Mouse (Mus musculus): ENCODE results near the gene Ccnt2. TPM values are rescaled to one million over a fixed set of nuclear protein-coding genes. Genes with fewer than 3 reads are reported as not detected.

Ccnt2 gene
- 76.9 and 88.9 TPM in 2 replicates for polyA plus RNA-seq (2015; fragmentation: Nextera tagmentation; extraction: Ambion mirVana)

GRCm38 (mm10) chr1:127773803-127774500 is at the start of gene Ccnt2:
Gene Ccnt2 (plus strand): TSS chr1:127774164.
- peaks cover 14% of the 10 kb centered on the region for H3K4me1 ChIP-seq (ENCODE audit: insufficient read depth, low read length)
- peak within 1 kb of the TSS; percentile 96 for H3K9ac ChIP-seq (replicated peaks; ENCODE audit: low read length)
- H3K4me2 ChIP-seq (replicated peaks; ENCODE audit: low read depth, low read length), result peak within 1 kb of the TSS; percentile 85
- peak within 1 kb of the TSS; percentile 94 for H3K4me3 ChIP-seq (ENCODE audit: low read length)
- peak; percentile 98 for ATAC-seq (ENCODE audit: low FRiP score, low TSS enrichment)
- H3K27ac ChIP-seq (ENCODE audit: low read length), result peak within 1 kb of the TSS; percentile 96
- under 1% methylated on average over 61 of the region's 63 CpGs for WGBS
- H3K9me3 ChIP-seq (ENCODE audit: low read length), result no peaks in the 10 kb centered on the region
- 0 out of 2 replicates have a peak, but pooled peaks cover 2% of the 10 kb centered on the region for H3K36me3 ChIP-seq (ENCODE audit: insufficient read depth, low read length)
- H3K27me3 ChIP-seq (ENCODE audit: insufficient read depth, low read length), result no peaks in the 10 kb centered on the region

GRCm38 (mm10) chr1:127729096-127729495 is 44.9 kb upstream of the Ccnt2 start, which contains the start of gene Acmsd:
Gene Acmsd (plus strand): TSS chr1:127729413.
- H3K27me3 ChIP-seq (ENCODE audit: insufficient read depth, low read length), result no peaks in the 10 kb centered on the region
- H3K4me1 ChIP-seq (ENCODE audit: insufficient read depth, low read length), result no peaks in the 10 kb centered on the region
- H3K4me3 ChIP-seq (ENCODE audit: low read length), result no peak within 1 kb of the TSS
- H3K27ac ChIP-seq (ENCODE audit: low read length), result no peak within 1 kb of the TSS
- no peaks in the 10 kb centered on the region for H3K36me3 ChIP-seq (ENCODE audit: insufficient read depth, low read length)
- 92% methylated on average over 4 of the region's 4 CpGs for WGBS
- H3K9ac ChIP-seq (replicated peaks; ENCODE audit: low read length), result no peak within 1 kb of the TSS
- H3K9me3 ChIP-seq (ENCODE audit: low read length), result peaks cover 6% of the 10 kb centered on the region; the same call in 1 of the 2 replicates
- no peak within 1 kb of the TSS for H3K4me2 ChIP-seq (replicated peaks; ENCODE audit: low read depth, low read length)
- ATAC-seq (ENCODE audit: low FRiP score, low TSS enrichment), result no peak

- WGBS, result 36% methylated on average over 3 of the region's 3 CpGs
- Histone ChIP-seq H3K9me3 (ENCODE audit: low read length) (peaks cover 6% of the 10 kb centered on the region; the same call in 1 of the 2 replicates), H3K4me1 (ENCODE audit: insufficient read depth, low read length) (no peaks in the 10 kb centered on the region), H3K36me3 (ENCODE audit: insufficient read depth, low read length) (no peaks in the 10 kb centered on the region), H3K9ac (replicated peaks; ENCODE audit: low read length) (no peak overlapping the region), H3K4me3 (ENCODE audit: low read length) (no peak overlapping the region), H3K4me2 (replicated peaks; ENCODE audit: low read depth, low read length) (no peak overlapping the region), H3K27me3 (ENCODE audit: insufficient read depth, low read length) (no peaks in the 10 kb centered on the region), H3K27ac (ENCODE audit: low read length) (no peak overlapping the region)
- no peak for ATAC-seq (ENCODE audit: low FRiP score, low TSS enrichment)
Observed at GRCm38 (mm10) chr1:127731086-127731485, 42.9 kb upstream of the Ccnt2 start.

- Histone ChIP-seq H3K9me3 (ENCODE audit: low read length) (peaks cover 6% of the 10 kb centered on the region; the same call in 1 of the 2 replicates), H3K4me1 (ENCODE audit: insufficient read depth, low read length) (no peaks in the 10 kb centered on the region), H3K36me3 (ENCODE audit: insufficient read depth, low read length) (no peaks in the 10 kb centered on the region), H3K9ac (replicated peaks; ENCODE audit: low read length) (no peak overlapping the region), H3K4me3 (ENCODE audit: low read length) (no peak overlapping the region), H3K4me2 (replicated peaks; ENCODE audit: low read depth, low read length) (no peak overlapping the region), H3K27me3 (ENCODE audit: insufficient read depth, low read length) (no peaks in the 10 kb centered on the region), H3K27ac (ENCODE audit: low read length) (no peak overlapping the region)
- ATAC-seq (ENCODE audit: low FRiP score, low TSS enrichment), result no peak
- WGBS, result 91% methylated on average over 3 of the region's 3 CpGs
Observed at GRCm38 (mm10) chr1:127732435-127732834, 41.5 kb upstream of the Ccnt2 start.

- Histone ChIP-seq H3K4me3 (ENCODE audit: low read length) (no peak overlapping the region), H3K9ac (replicated peaks; ENCODE audit: low read length) (no peak overlapping the region), H3K4me2 (replicated peaks; ENCODE audit: low read depth, low read length) (no peak overlapping the region), H3K4me1 (ENCODE audit: insufficient read depth, low read length) (no peaks in the 10 kb centered on the region), H3K27me3 (ENCODE audit: insufficient read depth, low read length) (no peaks in the 10 kb centered on the region), H3K9me3 (ENCODE audit: low read length) (peaks cover 6% of the 10 kb centered on the region; the same call in 1 of the 2 replicates), H3K27ac (ENCODE audit: low read length) (no peak overlapping the region), H3K36me3 (ENCODE audit: insufficient read depth, low read length) (no peaks in the 10 kb centered on the region)
- WGBS, result 51% methylated on average over 3 of the region's 3 CpGs
- ATAC-seq (ENCODE audit: low FRiP score, low TSS enrichment), result no peak
Observed at GRCm38 (mm10) chr1:127732841-127733240, 41.1 kb upstream of the Ccnt2 start.

- Histone ChIP-seq H3K9ac (replicated peaks; ENCODE audit: low read length) (no peak overlapping the region), H3K4me2 (replicated peaks; ENCODE audit: low read depth, low read length) (no peak overlapping the region), H3K27ac (ENCODE audit: low read length) (0 out of 2 replicates have a peak overlapping the region, but pooled peaks have one; percentile 25), H3K4me3 (ENCODE audit: low read length) (no peak overlapping the region), H3K9me3 (ENCODE audit: low read length) (no peaks in the 10 kb centered on the region), H3K36me3 (ENCODE audit: insufficient read depth, low read length) (no peaks in the 10 kb centered on the region), H3K4me1 (ENCODE audit: insufficient read depth, low read length) (no peaks in the 10 kb centered on the region), H3K27me3 (ENCODE audit: insufficient read depth, low read length) (no peaks in the 10 kb centered on the region)
- 18% methylated on average over 3 of the region's 3 CpGs for WGBS
- peak; percentile 42; the same call in 1 of the 2 replicates for ATAC-seq (ENCODE audit: low FRiP score, low TSS enrichment)
Observed at GRCm38 (mm10) chr1:127735356-127735755, 38.6 kb upstream of the Ccnt2 start.

GRCm38 (mm10) chr1:127750401-127751102 is 23.4 kb upstream of the Ccnt2 start:
- Histone ChIP-seq H3K4me3 (ENCODE audit: low read length) (no peak overlapping the region), H3K27me3 (ENCODE audit: insufficient read depth, low read length) (no peaks in the 10 kb centered on the region), H3K4me2 (replicated peaks; ENCODE audit: low read depth, low read length) (no peak overlapping the region), H3K27ac (ENCODE audit: low read length) (no peak overlapping the region), H3K9me3 (ENCODE audit: low read length) (peaks cover 8% of the 10 kb centered on the region), H3K9ac (replicated peaks; ENCODE audit: low read length) (no peak overlapping the region), H3K4me1 (ENCODE audit: insufficient read depth, low read length) (no peaks in the 10 kb centered on the region), H3K36me3 (ENCODE audit: insufficient read depth, low read length) (no peaks in the 10 kb centered on the region)
- WGBS, result 45% methylated on average over 11 of the region's 11 CpGs
- ATAC-seq (ENCODE audit: low FRiP score, low TSS enrichment), result no peak

GRCm38 (mm10) chr1:127755806-127756205 is 18.2 kb upstream of the Ccnt2 start:
- Histone ChIP-seq H3K9ac (replicated peaks; ENCODE audit: low read length) (no peak overlapping the region), H3K36me3 (ENCODE audit: insufficient read depth, low read length) (no peaks in the 10 kb centered on the region), H3K27me3 (ENCODE audit: insufficient read depth, low read length) (no peaks in the 10 kb centered on the region), H3K4me1 (ENCODE audit: insufficient read depth, low read length) (no peaks in the 10 kb centered on the region), H3K4me2 (replicated peaks; ENCODE audit: low read depth, low read length) (no peak overlapping the region), H3K9me3 (ENCODE audit: low read length) (no peaks in the 10 kb centered on the region; the same call in 1 of the 2 replicates), H3K4me3 (ENCODE audit: low read length) (no peak overlapping the region), H3K27ac (ENCODE audit: low read length) (no peak overlapping the region)
- no peak for ATAC-seq (ENCODE audit: low FRiP score, low TSS enrichment)
- 70% methylated on average over 4 of the region's 4 CpGs for WGBS

- Histone ChIP-seq H3K4me1 (ENCODE audit: insufficient read depth, low read length) (no peaks in the 10 kb centered on the region), H3K27ac (ENCODE audit: low read length) (no peak overlapping the region), H3K9me3 (ENCODE audit: low read length) (no peaks in the 10 kb centered on the region; the same call in 1 of the 2 replicates), H3K4me3 (ENCODE audit: low read length) (no peak overlapping the region), H3K36me3 (ENCODE audit: insufficient read depth, low read length) (no peaks in the 10 kb centered on the region), H3K27me3 (ENCODE audit: insufficient read depth, low read length) (no peaks in the 10 kb centered on the region), H3K9ac (replicated peaks; ENCODE audit: low read length) (no peak overlapping the region), H3K4me2 (replicated peaks; ENCODE audit: low read depth, low read length) (no peak overlapping the region)
- ATAC-seq (ENCODE audit: low FRiP score, low TSS enrichment), result no peak
- WGBS, result 51% methylated on average over 5 of the region's 5 CpGs
Observed at GRCm38 (mm10) chr1:127756331-127757163, 17.4 kb upstream of the Ccnt2 start.

Data from kidney, embryonic 16.5 days (tissue).